Mouse (Mus musculus) stomach, embryonic 14.5 days (tissue): ENCODE results near the gene Dcaf7. TPM values are rescaled to one million over a fixed set of nuclear protein-coding genes. Genes with fewer than 3 reads are reported as not detected.

Source experiments
- ATAC-seq: fragments of 200-750 bp; cut with Nextera tagmentation; 2 replicates; pipeline ENCODE4 v1.8.0; 2017; ENCODE audit warnings: low read depth, moderate TSS enrichment; ENCODE audit not compliant: insufficient number of reproducible peaks, insufficient read depth, low FRiP score
- H3K27ac ChIP-seq: fragments of 300-500 bp; sonication (generic); 2 replicates; pipeline ENCODE4 v1.5.1; 2014; ENCODE audit warnings: mild to moderate bottlenecking, low read length, moderate library complexity, mixed read lengths
- H3K27me3 ChIP-seq: fragments of 300-500 bp; sonication (generic); 2 replicates; pipeline ENCODE4 v1.6.1; 2014; ENCODE audit warnings: low read length, control low read depth, mixed read lengths; ENCODE audit not compliant: control insufficient read depth, insufficient read depth
- H3K36me3 ChIP-seq: fragments of 300-500 bp; sonication (generic); 2 replicates; pipeline ENCODE4 v1.6.1; 2014; ENCODE audit warnings: mild to moderate bottlenecking, control low read depth, low read length, moderate library complexity, mixed read lengths; ENCODE audit not compliant: control insufficient read depth, insufficient read depth
- H3K4me1 ChIP-seq: fragments of 300-500 bp; sonication (generic); 2 replicates; pipeline ENCODE4 v1.6.1; 2014; ENCODE audit warnings: low read length, control low read depth, mixed read lengths; ENCODE audit not compliant: control insufficient read depth, insufficient read depth
- H3K4me2 ChIP-seq: fragments of 300-500 bp; sonication (generic); replicated peaks from 2 replicates; pipeline ENCODE4 v1.6.1; 2014; ENCODE audit warnings: low read depth, low read length, control low read depth
- H3K4me3 ChIP-seq: fragments of 300-500 bp; sonication (generic); 2 replicates; pipeline ENCODE4 v1.5.1; 2014; ENCODE audit warnings: low read depth, low read length, control low read depth
- H3K9ac ChIP-seq: fragments of 300-500 bp; sonication (generic); replicated peaks from 2 replicates; pipeline ENCODE4 v1.6.1; 2014; ENCODE audit warnings: low read depth, mild to moderate bottlenecking, control low read depth, low read length, moderate library complexity, mixed read lengths
- H3K9me3 ChIP-seq: fragments of 300-500 bp; sonication (generic); 2 replicates; pipeline ENCODE4 v1.6.1; 2016; ENCODE audit warnings: low read depth, low read length, control low read depth; ENCODE audit not compliant: control insufficient read depth
- WGBS: fragments of 180-500 bp; shearing (Covaris S2); extraction: QIAGEN DNeasy Blood & Tissue Kit; methylation state at CpG from one replicate; pipeline ENCODE4 v1.1.7; 2014; 5-methylcytosine and 5-hydroxymethylcytosine counted together
- polyA plus RNA-seq: library from polyadenylated mRNA; unstranded; fragments of >200 nt; fragmentation: Nextera tagmentation; extraction: Ambion mirVana; gene quantifications from 2 replicates; pipeline ENCODE4 v1.2.1, GENCODE M21; 2014

The Dcaf7 gene
- polyA plus RNA-seq, 1 experiment from 2014 or later = 61.9 TPM

DNA sequence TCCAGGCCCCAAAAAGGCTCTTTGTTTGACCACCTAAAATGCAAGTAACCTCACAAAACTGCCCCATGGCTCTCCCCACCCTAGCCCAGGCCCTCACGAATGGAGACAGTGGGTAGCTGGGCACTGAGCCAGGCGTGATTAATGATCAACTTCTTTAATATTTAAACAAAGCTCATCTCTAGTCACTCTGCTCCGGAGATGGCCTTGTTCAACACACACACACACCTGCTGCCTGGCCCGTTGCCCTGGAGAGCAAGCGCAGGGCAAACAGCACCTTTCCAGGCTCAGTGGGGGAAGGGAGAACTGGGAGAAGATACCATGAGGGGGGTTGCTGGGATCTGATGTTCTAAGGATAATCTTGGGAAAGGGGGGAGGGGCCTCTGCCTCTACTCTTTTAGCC is 30.7 kb upstream of the Dcaf7 start:
- 20% methylated on average over 5 of the region's 5 CpGs for whole genome bisulfite sequencing
- H3K4me2 ChIP-seq = no peak overlapping the region
- H3K4me3 ChIP-seq = no peak overlapping the region
- H3K9me3 ChIP-seq = no peaks in the 10 kb centered on the region
- no peak overlapping the region for H3K9ac ChIP-seq
- ATAC-seq = no peak
- H3K27me3 ChIP-seq = no peaks in the 10 kb centered on the region; the same call in 1 of the 2 replicates
- H3K4me1 ChIP-seq = no peaks in the 10 kb centered on the region
- H3K36me3 ChIP-seq = no peaks in the 10 kb centered on the region
- no peak overlapping the region for H3K27ac ChIP-seq

DNA sequence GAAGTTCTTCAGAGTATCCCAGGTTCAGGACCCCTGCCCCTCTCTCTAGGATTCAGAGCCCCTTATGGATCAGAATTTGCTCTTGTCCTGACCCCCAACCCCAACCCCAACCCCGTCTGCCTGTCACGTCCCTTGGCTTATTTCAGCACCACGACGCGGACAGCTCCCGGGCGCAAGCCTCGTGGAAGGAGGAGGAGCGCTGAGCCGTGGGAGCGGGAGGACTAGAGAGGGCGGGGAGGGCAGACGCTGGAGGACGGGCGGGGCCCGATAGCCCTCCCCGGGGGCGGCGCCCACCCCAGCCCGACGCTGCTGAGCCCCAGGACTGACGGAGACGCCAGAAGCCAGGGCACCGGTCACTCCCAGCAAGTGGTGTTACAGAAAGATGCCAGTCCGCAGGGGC is 28.9 kb upstream of the Dcaf7 start, which contains the start of gene Kcnh6:
Gene Kcnh6 (plus strand): TSS at position 304 of the 400 bp plus-strand sequence.
- Histone ChIP-seq H3K36me3 (no peaks in the 10 kb centered on the region), H3K27ac (no peak within 1 kb of the TSS), H3K27me3 (no peaks in the 10 kb centered on the region; the same call in 1 of the 2 replicates), H3K9ac (no peak within 1 kb of the TSS), H3K4me3 (peak within 1 kb of the TSS; percentile 20; the same call in 1 of the 2 replicates), H3K4me2 (peak within 1 kb of the TSS; percentile 57), H3K9me3 (no peaks in the 10 kb centered on the region), H3K4me1 (no peaks in the 10 kb centered on the region)
- no peak; the same call in 1 of the 2 replicates for ATAC-seq
- under 1% methylated on average over 25 of the region's 25 CpGs for WGBS

DNA sequence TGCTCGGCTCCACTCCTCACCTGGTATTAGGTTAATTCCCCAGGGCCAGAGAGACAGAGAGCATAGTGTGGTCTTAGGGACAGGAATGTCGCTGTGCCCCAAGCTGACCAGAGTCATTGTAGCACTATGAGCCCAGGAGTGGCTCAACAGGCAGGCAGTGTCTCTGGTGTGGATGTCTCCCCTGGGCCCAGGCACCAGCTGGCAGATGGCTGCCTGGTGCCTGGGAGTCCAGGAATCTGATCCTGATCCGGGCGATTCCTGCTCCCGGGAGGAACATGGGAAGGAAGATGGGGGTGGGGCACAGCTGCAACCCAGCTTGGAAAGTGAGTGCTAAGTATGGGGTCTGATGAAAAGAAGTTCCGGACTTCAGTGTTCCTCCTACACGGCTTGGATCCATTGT is 24.0 kb upstream of the Dcaf7 start:
- no peaks in the 10 kb centered on the region for H3K4me1 ChIP-seq
- H3K27me3 ChIP-seq = no peaks in the 10 kb centered on the region; the same call in 1 of the 2 replicates
- 46% methylated on average over 7 of the region's 7 CpGs for WGBS
- no peak overlapping the region for H3K4me3 ChIP-seq
- no peak overlapping the region for H3K4me2 ChIP-seq
- no peak for ATAC-seq
- no peak overlapping the region for H3K27ac ChIP-seq
- H3K9ac ChIP-seq = no peak overlapping the region
- no peaks in the 10 kb centered on the region for H3K9me3 ChIP-seq
- no peaks in the 10 kb centered on the region for H3K36me3 ChIP-seq

DNA sequence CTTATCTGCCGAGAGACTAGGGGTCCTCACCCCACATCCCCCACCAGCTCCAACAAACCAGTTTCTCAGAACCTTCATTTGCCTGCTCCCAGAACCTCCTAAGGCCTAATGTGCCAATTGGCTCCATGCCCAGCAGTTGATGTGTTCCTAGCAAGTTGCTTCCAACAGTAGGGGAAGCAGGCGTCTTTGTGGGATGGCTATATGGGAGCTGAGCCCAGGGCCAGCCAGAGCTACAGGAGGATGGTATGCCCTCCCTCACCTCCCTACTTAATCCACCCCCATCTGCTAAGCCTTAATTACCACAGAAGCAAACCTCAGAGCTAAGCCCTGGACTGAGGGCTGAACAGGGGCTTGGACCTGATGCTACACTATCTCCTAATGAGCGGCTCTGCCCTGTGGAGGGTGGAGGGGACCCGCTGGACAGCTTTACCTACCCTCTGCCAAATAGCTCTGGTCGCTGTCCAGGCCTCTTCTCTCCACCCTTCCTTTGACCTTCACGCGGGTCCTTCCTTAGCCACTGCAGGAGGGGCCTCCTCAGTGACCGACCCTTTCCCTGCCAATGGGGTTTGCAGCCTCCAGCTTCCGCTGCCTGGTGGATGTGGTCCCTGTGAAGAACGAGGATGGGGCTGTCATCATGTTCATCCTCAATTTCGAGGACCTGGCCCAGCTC is 23.0 kb upstream of the Dcaf7 start:
- Histone ChIP-seq H3K27ac (no peak overlapping the region), H3K27me3 (no peaks in the 10 kb centered on the region; the same call in 1 of the 2 replicates), H3K4me2 (no peak overlapping the region), H3K4me1 (no peaks in the 10 kb centered on the region), H3K36me3 (no peaks in the 10 kb centered on the region), H3K9ac (no peak overlapping the region), H3K4me3 (no peak overlapping the region), H3K9me3 (no peaks in the 10 kb centered on the region)
- ATAC-seq = no peak
- 59% methylated on average over 11 of the region's 11 CpGs for WGBS

DNA sequence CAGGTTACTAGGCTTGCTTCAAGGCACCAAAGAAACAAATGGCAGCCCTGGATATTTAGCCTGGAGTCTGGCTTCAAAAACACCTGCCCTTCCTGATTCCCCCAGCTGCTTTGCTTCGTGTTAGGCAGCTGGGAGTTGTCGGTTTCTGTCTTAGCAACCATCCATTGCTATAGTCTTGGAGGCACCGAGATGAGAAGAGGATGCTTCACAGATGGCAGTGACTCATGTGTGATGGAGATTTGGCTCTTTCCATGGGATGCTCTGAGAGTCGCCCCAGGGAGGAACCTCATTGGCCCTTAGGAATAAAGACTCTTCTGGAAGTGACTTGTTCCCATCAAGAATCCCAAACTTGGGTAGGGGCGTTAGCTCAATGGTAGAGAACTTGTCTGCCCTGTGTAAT is 20.2 kb upstream of the Dcaf7 start:
- no peak for ATAC-seq
- H3K4me3 ChIP-seq = no peak overlapping the region
- H3K27me3 ChIP-seq = peaks cover 6% of the 10 kb centered on the region; the same call in 1 of the 2 replicates
- no peaks in the 10 kb centered on the region for H3K4me1 ChIP-seq
- WGBS = 65% methylated on average over 5 of the region's 5 CpGs
- H3K27ac ChIP-seq = no peak overlapping the region
- no peaks in the 10 kb centered on the region for H3K9me3 ChIP-seq
- H3K36me3 ChIP-seq = no peaks in the 10 kb centered on the region
- no peak overlapping the region for H3K9ac ChIP-seq
- H3K4me2 ChIP-seq = no peak overlapping the region

DNA sequence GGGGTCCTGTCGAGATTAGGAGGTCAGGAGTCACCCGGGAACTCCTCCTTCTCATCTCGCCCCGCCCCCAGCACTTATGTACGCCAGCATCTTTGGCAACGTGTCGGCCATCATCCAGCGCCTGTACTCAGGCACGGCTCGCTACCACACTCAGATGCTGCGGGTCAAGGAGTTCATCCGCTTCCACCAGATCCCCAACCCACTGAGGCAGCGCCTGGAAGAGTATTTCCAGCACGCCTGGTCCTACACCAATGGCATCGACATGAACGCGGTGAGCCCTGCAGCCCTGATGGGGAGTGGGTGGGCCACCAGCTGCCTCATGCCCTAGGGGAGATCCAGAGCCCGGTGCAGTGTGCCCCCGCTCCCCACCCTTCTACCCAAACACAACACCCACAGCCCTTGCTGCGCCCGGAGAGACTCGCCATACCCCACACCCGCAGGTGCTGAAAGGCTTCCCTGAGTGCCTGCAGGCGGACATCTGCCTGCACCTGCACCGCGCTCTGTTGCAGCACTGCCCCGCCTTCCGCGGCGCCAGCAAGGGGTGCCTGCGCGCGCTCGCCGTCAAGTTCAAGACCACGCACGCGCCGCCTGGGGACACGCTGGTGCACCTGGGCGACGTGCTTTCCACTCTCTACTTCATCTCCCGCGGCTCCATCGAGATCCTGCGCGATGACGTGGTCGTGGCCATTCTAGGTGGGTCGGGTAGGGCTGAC is 16.5 kb upstream of the Dcaf7 start:
- no peaks in the 10 kb centered on the region for H3K9me3 ChIP-seq
- peak overlapping the region; percentile 25 for H3K4me3 ChIP-seq
- no peaks in the 10 kb centered on the region for H3K4me1 ChIP-seq
- peaks cover 6% of the 10 kb centered on the region; the same call in 1 of the 2 replicates for H3K27me3 ChIP-seq
- no peaks in the 10 kb centered on the region for H3K36me3 ChIP-seq
- 0 out of 2 replicates have a peak overlapping the region, but pooled peaks have one; percentile 14 for H3K9ac ChIP-seq
- H3K27ac ChIP-seq = no peak overlapping the region
- 0 out of 2 replicates have a peak, but pooled peaks have one; percentile 33 for ATAC-seq
- WGBS = 1% methylated on average over 50 of the region's 50 CpGs
- peak overlapping the region; percentile 53 for H3K4me2 ChIP-seq

DNA sequence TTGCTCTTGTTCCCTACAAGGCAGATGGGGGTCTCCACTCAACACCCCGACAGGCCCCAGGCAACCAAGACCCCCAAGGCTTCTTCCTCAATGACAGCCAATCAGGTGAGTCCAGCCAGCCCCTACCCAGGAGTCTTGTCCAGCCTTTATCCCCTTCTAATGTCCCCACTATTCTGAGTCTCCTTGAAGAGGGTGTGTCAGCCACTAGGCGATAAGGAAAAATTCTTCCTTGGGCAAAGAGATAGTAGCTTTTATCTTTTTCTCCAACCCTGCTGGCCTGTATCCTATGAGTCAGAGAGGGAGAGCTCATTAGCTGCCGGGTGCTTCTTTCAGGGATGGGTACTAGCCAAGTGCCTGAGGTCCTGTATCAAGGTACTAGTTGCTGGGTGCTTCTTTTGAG is 10.9 kb upstream of the Dcaf7 start:
- H3K4me3 ChIP-seq = no peak overlapping the region
- H3K36me3 ChIP-seq = no peaks in the 10 kb centered on the region
- no peaks in the 10 kb centered on the region for H3K27me3 ChIP-seq
- no peaks in the 10 kb centered on the region for H3K9me3 ChIP-seq
- H3K9ac ChIP-seq = no peak overlapping the region
- no peaks in the 10 kb centered on the region for H3K4me1 ChIP-seq
- no peak overlapping the region for H3K4me2 ChIP-seq
- ATAC-seq = no peak
- no peak overlapping the region for H3K27ac ChIP-seq
- 79% methylated on average over 3 of the region's 3 CpGs for WGBS

DNA sequence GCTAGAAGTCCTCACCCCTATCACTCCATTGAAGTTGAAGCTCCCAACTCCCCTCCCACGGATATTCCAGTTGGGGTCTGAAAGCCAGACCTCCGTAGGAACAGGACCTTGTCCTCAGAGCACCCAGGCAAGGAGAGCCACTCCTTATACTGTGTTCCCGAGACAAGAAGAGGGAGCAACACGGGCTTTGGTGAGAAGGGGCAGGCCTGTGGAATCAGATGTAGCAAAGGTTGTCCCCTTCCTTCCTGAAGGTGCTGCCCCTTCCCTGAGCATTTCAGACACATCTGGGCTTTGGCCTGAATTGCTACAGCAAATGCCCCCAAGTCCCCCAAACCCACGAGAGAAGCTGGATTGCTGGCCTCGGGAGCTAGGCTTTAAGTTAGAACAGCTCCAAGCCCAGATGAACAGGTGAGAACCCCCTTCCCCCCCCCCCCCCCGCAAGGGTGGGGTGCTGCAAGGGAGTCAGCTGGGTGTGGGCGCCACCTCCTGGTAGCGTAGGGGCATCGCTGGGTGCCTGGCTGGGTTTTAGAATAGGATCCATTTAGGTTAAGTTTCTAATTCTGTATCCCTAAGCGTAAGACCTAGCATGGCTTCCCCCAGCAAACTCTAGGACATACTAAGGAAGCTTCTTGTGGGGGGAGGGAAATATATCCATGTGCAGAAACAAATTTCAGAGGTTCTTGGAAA is 10.1 kb upstream of the Dcaf7 start:
- Histone ChIP-seq H3K4me1 (no peaks in the 10 kb centered on the region), H3K4me2 (no peak overlapping the region), H3K27me3 (no peaks in the 10 kb centered on the region), H3K27ac (no peak overlapping the region), H3K9me3 (no peaks in the 10 kb centered on the region), H3K36me3 (no peaks in the 10 kb centered on the region), H3K4me3 (no peak overlapping the region), H3K9ac (no peak overlapping the region)
- no peak for ATAC-seq
- 33% methylated on average over 11 of the region's 11 CpGs for WGBS
